Mouse (Mus musculus) T-helper 1 cell (primary cell): ENCODE measurements around the gene Lrrc31.

Experiments
- in situ Hi-C: fragments of 300-600 bp; cut with MboI, MseI; formaldehyde crosslinking; loops from one replicate; pipeline ENCODE4 v1.15.1; 2025; ENCODE audit warnings: high pct_unique_total_duplicates

Lrrc31 gene

GRCm38 (mm10) chr3:30690976-30691375 lies 8.7 kb downstream of the Lrrc31 start:
- in situ Hi-C loops, result no loop called here

GRCm38 (mm10) chr3:30687216-30687615 lies 12.4 kb downstream of the Lrrc31 start:
- in situ Hi-C loops, result no loop called here

- in situ Hi-C loops, result no loop called here
These were observed 16.5 kb downstream of the Lrrc31 start for GRCm38 (mm10) chr3:30683190-30683589.

GRCm38 (mm10) chr3:30658486-30658885 lies 41.2 kb downstream of the Lrrc31 start:
- in situ Hi-C loops, result no loop called here

- in situ Hi-C loops, result no loop called here
These were observed 43.7 kb downstream of the Lrrc31 start for GRCm38 (mm10) chr3:30655937-30656336.

GRCm38 (mm10) chr3:30650062-30650841 lies 49.4 kb downstream of the Lrrc31 start:
- in situ Hi-C loops, result no loop called here

GRCm38 (mm10) chr3:30648466-30648865 lies 51.2 kb downstream of the Lrrc31 start:
- in situ Hi-C loops, result no loop called here

- in situ Hi-C loops, result no loop called here
These were observed 52.1 kb downstream of the Lrrc31 start, which contains the start of gene Lrrc34 for GRCm38 (mm10) chr3:30647440-30648090. Gene Lrrc34, minus strand, starts transcription at chr3:30647869.

- in situ Hi-C loops, result no loop called here
These were observed 52.9 kb downstream of the Lrrc31 start for GRCm38 (mm10) chr3:30646761-30647160.

- in situ Hi-C loops, result no loop called here
These were observed 55.4 kb downstream of the Lrrc31 start, which contains the start of gene Lrriq4 for GRCm38 (mm10) chr3:30644207-30644606. Gene Lrriq4, plus strand, starts transcription at chr3:30644507.

GRCm38 (mm10) chr3:30635629-30636028 lies 64.0 kb downstream of the Lrrc31 start:
- in situ Hi-C loops, result no loop called here

- in situ Hi-C loops, result no loop called here
These were observed 66.0 kb downstream of the Lrrc31 start for GRCm38 (mm10) chr3:30633681-30634080.
